Mouse (Mus musculus) lung, adult 2 months (tissue): ENCODE measurements around the gene Efnb3. TPM values are rescaled to one million over a fixed set of nuclear protein-coding genes. Genes with fewer than 3 reads are reported as not detected.
A peak's percentile ranks its signal among the peaks of the same experiment; 100 is the strongest.

Experiments
- DNase-seq: peaks from one replicate; pipeline ENCODE4 v3.0.0; 2022
- H3K4me1 ChIP-seq: fragments of 200-500 bp; 2 replicates; pipeline ENCODE4 v1.6.1; 2011; ENCODE audit warnings: low read length; ENCODE audit not compliant: control insufficient read depth, insufficient read depth
- H3K4me3 ChIP-seq: fragments of 200-500 bp; replicated peaks from 2 replicates; pipeline ENCODE3; 2011; ENCODE audit warnings: low read depth, mild to moderate bottlenecking, control low read depth, low read length; ENCODE audit errors: extremely low read depth
- CTCF ChIP-seq: fragments of 200-500 bp; IDR thresholded peaks from 2 replicates; pipeline ENCODE4 v1.5.1; 2011; ENCODE audit warnings: mild to moderate bottlenecking, low read length, control low read depth; ENCODE audit not compliant: insufficient read depth
- POLR2A ChIP-seq: fragments of 200-500 bp; IDR thresholded peaks from 2 replicates; pipeline ENCODE4 v1.6.1; 2011; ENCODE audit warnings: low read depth, mild to moderate bottlenecking, control low read depth, low read length, borderline replicate concordance; ENCODE audit errors: extremely low read depth
- WGBS: fragments of 180-500 bp; shearing (Covaris S2); methylation state at CpG from one replicate; pipeline ENCODE4 v1.1.7; 2018; 5-methylcytosine and 5-hydroxymethylcytosine counted together
- polyA plus RNA-seq: library from polyadenylated mRNA; depleted of rRNA; stranded (reverse); fragments of >200 nt; gene quantifications from 2 replicates; pipeline ENCODE4 v1.2.3, GENCODE M21; 2012; rRNA removed

The Efnb3 gene
- polyA plus RNA-seq, 1 experiment: 0.88 TPM

GRCm38 (mm10) chr11:69521526-69522149 is 38.4 kb downstream of the Efnb3 start:
- DNase-seq: no peak

GRCm38 (mm10) chr11:69519976-69520375 is 40.0 kb downstream of the Efnb3 start:
- WGBS: 68% methylated on average over 4 of the region's 4 CpGs
- TF ChIP-seq POLR2A (no peak), CTCF (no peak)
- no peak overlapping the region for H3K4me3 ChIP-seq
- DNase-seq: no peak
- H3K4me1 ChIP-seq: no peaks in the 10 kb centered on the region

More at GRCm38 (mm10) chr11:69521526-69522149, 38.4 kb downstream of the Efnb3 start:
- H3K4me1 ChIP-seq: no peaks in the 10 kb centered on the region
- WGBS: 78% methylated on average over 9 of the region's 9 CpGs
- H3K4me3 ChIP-seq: no peak overlapping the region
- TF ChIP-seq CTCF: no peak
- TF ChIP-seq POLR2A: no peak

- TF ChIP-seq CTCF: no peak
- TF ChIP-seq POLR2A: no peak
- Histone ChIP-seq H3K4me1 (no peaks in the 10 kb centered on the region), H3K4me3 (no peak overlapping the region)
- 42% methylated on average over 3 of the region's 3 CpGs for WGBS
- no peak for DNase-seq
Measured at GRCm38 (mm10) chr11:69516661-69517060, 43.3 kb downstream of the Efnb3 start.

- 42% methylated on average over 15 of the region's 15 CpGs for WGBS
- DNase-seq: no peak
- Histone ChIP-seq H3K4me1 (no peaks in the 10 kb centered on the region), H3K4me3 (no peak overlapping the region)
- no peak for TF ChIP-seq CTCF
- no peak for TF ChIP-seq POLR2A
Measured at GRCm38 (mm10) chr11:69516151-69516640, 43.8 kb downstream of the Efnb3 start.

GRCm38 (mm10) chr11:69513840-69514239 is 46.2 kb downstream of the Efnb3 start:
- Histone ChIP-seq H3K4me1 (no peaks in the 10 kb centered on the region), H3K4me3 (no peak overlapping the region)
- peak; percentile 46 for DNase-seq
- TF ChIP-seq POLR2A (no peak), CTCF (peak; percentile 70)
- 4% methylated on average over 6 of the region's 6 CpGs for WGBS

DNA sequence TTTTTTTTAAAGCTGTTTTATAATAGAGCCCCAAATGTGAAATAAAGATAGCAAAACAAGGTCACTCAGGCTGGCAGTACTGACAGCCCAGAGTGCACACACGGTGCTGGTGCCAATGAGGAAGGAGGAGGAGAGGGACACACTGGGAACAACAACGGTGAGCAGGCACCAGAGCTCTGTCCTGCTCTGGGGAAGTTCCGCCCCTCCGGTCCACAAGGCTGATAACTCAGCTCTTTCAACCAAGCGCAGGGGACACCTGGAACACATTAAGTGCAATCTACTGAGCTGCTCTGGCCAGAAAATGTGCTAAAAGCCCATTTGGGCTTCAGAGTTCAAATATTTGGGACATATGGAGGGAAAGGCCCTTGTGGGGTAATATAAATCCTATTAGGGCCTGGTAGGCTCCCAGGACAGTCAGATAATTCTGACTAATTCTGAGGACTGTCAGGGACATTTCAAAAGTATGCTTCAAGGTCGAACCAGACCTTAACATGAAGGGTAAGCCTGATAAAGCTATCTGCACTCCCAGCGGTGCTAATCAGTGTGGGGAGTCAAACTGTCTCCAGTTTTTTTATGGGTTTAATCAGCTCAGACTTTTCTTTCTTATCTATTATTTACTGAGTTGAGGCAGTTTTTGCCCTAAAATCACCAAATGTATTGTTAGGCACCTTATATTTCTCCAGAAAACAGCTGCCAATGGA is 49.1 kb downstream of the Efnb3 start:
- no peak for DNase-seq
- Histone ChIP-seq H3K4me1 (no peaks in the 10 kb centered on the region), H3K4me3 (no peak overlapping the region)
- no peak for TF ChIP-seq POLR2A
- TF ChIP-seq CTCF: no peak
- 44% methylated on average over 7 of the region's 7 CpGs for WGBS

Other genes starting within 250 kb of the Efnb3 start
- gene Cntrob, start 236.4 kb downstream of the Efnb3 start, polyA plus RNA-seq: 5.0 and 6.9 TPM in 2 replicates
- 26.7 and 48.5 TPM in 2 replicates for gene Trappc1, start 236.2 kb downstream of the Efnb3 start, polyA plus RNA-seq
- gene Kcnab3, start 233.9 kb downstream of the Efnb3 start, polyA plus RNA-seq: 1.6 and 2.2 TPM in 2 replicates
- gene Rnf227, start 219.7 kb downstream of the Efnb3 start, polyA plus RNA-seq: 1.0 and 4.3 TPM in 2 replicates
- gene Chd3, start 190.8 kb downstream of the Efnb3 start, polyA plus RNA-seq: 120 and 135 TPM in 2 replicates
- 129 and 141 TPM in 2 replicates for gene Naa38, start 164.7 kb downstream of the Efnb3 start, polyA plus RNA-seq
- 21.9 and 24.7 TPM in 2 replicates for gene Cyb5d1, start 164.6 kb downstream of the Efnb3 start, polyA plus RNA-seq
- 37.8 and 63.1 TPM in 2 replicates for gene Tmem88, start 162.0 kb downstream of the Efnb3 start, polyA plus RNA-seq
- 19.4 and 21.0 TPM in 2 replicates for gene Kdm6b, start 146.5 kb downstream of the Efnb3 start, polyA plus RNA-seq
- gene Dnah2, start 11.1 kb downstream of the Efnb3 start, polyA plus RNA-seq: 3.1 TPM in 2 replicates
- 11.9 and 15.0 TPM in 2 replicates for gene Wrap53, start 20.1 kb upstream of the Efnb3 start, polyA plus RNA-seq
- 66.8 and 75.0 TPM in 2 replicates for gene Trp53, start 20.2 kb upstream of the Efnb3 start, polyA plus RNA-seq
- gene Atp1b2, start 45.7 kb upstream of the Efnb3 start, polyA plus RNA-seq: 8.4 and 15.9 TPM in 2 replicates
- not detected in 2 replicates for gene Shbg, start 57.7 kb upstream of the Efnb3 start, polyA plus RNA-seq
- 3.4 and 6.1 TPM in 2 replicates for gene Sat2, start 61.8 kb upstream of the Efnb3 start, polyA plus RNA-seq
- gene Fxr2, start 72.8 kb upstream of the Efnb3 start, polyA plus RNA-seq: 54.4 and 66.9 TPM in 2 replicates
- 0.14 and 5.5 TPM in 2 replicates for gene Sox15, start 95.1 kb upstream of the Efnb3 start, polyA plus RNA-seq
- gene Mpdu1, start 102.4 kb upstream of the Efnb3 start, polyA plus RNA-seq: 67.3 and 88.1 TPM in 2 replicates
- gene Cd68, start 105.9 kb upstream of the Efnb3 start, polyA plus RNA-seq: 65.6 and 82.8 TPM in 2 replicates
- 152 and 265 TPM in 2 replicates for gene Eif4a1, start 112.2 kb upstream of the Efnb3 start, polyA plus RNA-seq
- gene Senp3, start 121.9 kb upstream of the Efnb3 start, polyA plus RNA-seq: 43.6 and 55.0 TPM in 2 replicates
- 16.2 and 21.3 TPM in 2 replicates for gene Tnfsf13, start 125.6 kb upstream of the Efnb3 start, polyA plus RNA-seq
- gene Tnfsf12, start 135.6 kb upstream of the Efnb3 start, polyA plus RNA-seq: 84.2 and 98.8 TPM in 2 replicates
- gene Tnfsfm13, start 135.9 kb upstream of the Efnb3 start, polyA plus RNA-seq: 12.7 and 20.0 TPM in 2 replicates
- gene Polr2a, start 198.4 kb upstream of the Efnb3 start, polyA plus RNA-seq: 32.0 and 51.1 TPM in 2 replicates
- 1.4 and 2.3 TPM in 2 replicates for gene Slc35g3, start 201.8 kb upstream of the Efnb3 start, polyA plus RNA-seq
- 104 and 106 TPM in 2 replicates for gene Zbtb4, start 205.7 kb upstream of the Efnb3 start, polyA plus RNA-seq
- 31.5 and 38.0 TPM in 2 replicates for gene Chrnb1, start 235.7 kb upstream of the Efnb3 start, polyA plus RNA-seq
- gene Fgf11, start 241.7 kb upstream of the Efnb3 start, polyA plus RNA-seq: 6.9 and 8.0 TPM in 2 replicates
- 9.4 and 9.5 TPM in 2 replicates for gene Tmem102, start 245.4 kb upstream of the Efnb3 start, polyA plus RNA-seq